ENCODE assay signal across 9 mouse cellular contexts in genomic region chr15:89354455-89354854, GRCm38 (mm10). TPM values are rescaled to one million over a fixed set of nuclear protein-coding genes. Genes with fewer than 3 reads are reported as not detected.
DNase-seq lines count a peak whose midpoint lies in the region; ATAC-seq and TF ChIP-seq lines count a peak whose summit lies in the region.
"Had no signal": no experiment of that assay in that cellular context is flagged by ENCODE, and none has a peak within 500 bp of the region (broad histone marks: within the 10 kb centered on the region; RNA-seq: fewer than 3 reads in every experiment).

No protein-coding gene starts in this region.

- TF ChIP-seq EP300 in heart, adult 2 months (IDR thresholded peaks at IDR 0.05; ENCODE audit: insufficient read depth, low read depth, low read length), result no peak

- H3K36me3 ChIP-seq in heart, adult 2 months (ENCODE audit: control insufficient read depth, insufficient read depth, low read length), result no peaks in the 10 kb centered on the region; the same call in 1 of the 2 replicates
- peaks cover 73% of the 10 kb centered on the region for H3K36me3 ChIP-seq in E14TG2a.4 (ENCODE audit: insufficient read depth, low read length)
- H3K36me3 ChIP-seq in forebrain, embryonic 14.5 days (ENCODE audit: control insufficient read depth, insufficient read depth, low read length), result peaks cover 48% of the 10 kb centered on the region
- peaks cover 29% of the 10 kb centered on the region for H3K36me3 ChIP-seq in liver, embryonic 16.5 days (ENCODE audit: control insufficient read depth, insufficient read depth)

- peaks cover 7% of the 10 kb centered on the region for H3K4me1 ChIP-seq in heart, adult 2 months (ENCODE audit: control insufficient read depth, insufficient read depth, low read length)
- H3K4me1 ChIP-seq in E14TG2a.4 (replicated peaks; ENCODE audit: low read depth, low read length), result peaks cover 70% of the 10 kb centered on the region
- H3K4me1 ChIP-seq in forebrain, embryonic 14.5 days (ENCODE audit: control insufficient read depth, insufficient read depth, low read length), result peaks cover 14% of the 10 kb centered on the region
- peaks cover 28% of the 10 kb centered on the region for H3K4me1 ChIP-seq in liver, embryonic 16.5 days (ENCODE audit: control insufficient read depth, low read depth, low read length)

- H3K27ac ChIP-seq in heart, adult 2 months, result peak overlapping the region; percentile 90; the same call in 1 of the 2 replicates
- H3K27ac ChIP-seq in forebrain, embryonic 14.5 days (ENCODE audit: low read depth, low read length), result no peak overlapping the region
- peak overlapping the region; percentile 88 for H3K27ac ChIP-seq in liver, embryonic 16.5 days (ENCODE audit: low read length)

- peaks cover 3% of the 10 kb centered on the region for H3K79me2 ChIP-seq in heart, adult 2 months (replicated peaks; ENCODE audit: control insufficient read depth, insufficient read depth, low read length)

- TF ChIP-seq POLR2A in heart, adult 2 months (IDR thresholded peaks at IDR 0.05; ENCODE audit: insufficient read depth, low read depth, low read length), result no peak

- peak overlapping the region; percentile 95 for H3K9ac ChIP-seq in heart, adult 2 months (ENCODE audit: low read depth, low read length)
- peak overlapping the region; percentile 83 for H3K9ac ChIP-seq in forebrain, embryonic 14.5 days (ENCODE audit: low read length)
- peak overlapping the region; percentile 93 for H3K9ac ChIP-seq in liver, embryonic 16.5 days (ENCODE audit: low read depth, low read length)

- no peak for DNase-seq in heart, adult 2 months
- no peak for DNase-seq in heart, adult 8-10 months (ENCODE audit: low spot score)
- no peak for DNase-seq in forebrain, embryonic 14.5 days (ENCODE audit: low spot score)
- DNase-seq in spleen, adult 12 weeks (ENCODE audit: low spot score), result no peak
- no peak for DNase-seq in adrenal gland, postnatal 14 days
- DNase-seq in cerebellum, adult 8-10 months, result no peak

- H3K9me3 ChIP-seq in E14TG2a.4 (ENCODE audit: low read length), result no peaks in the 10 kb centered on the region
- H3K9me3 ChIP-seq in forebrain, embryonic 14.5 days (replicated peaks; ENCODE audit: control insufficient read depth, low read length), result no peaks in the 10 kb centered on the region
- no peaks in the 10 kb centered on the region for H3K9me3 ChIP-seq in liver, embryonic 16.5 days (replicated peaks; ENCODE audit: control insufficient read depth, low read length)

- no peaks in the 10 kb centered on the region for H3K27me3 ChIP-seq in heart, adult 2 months (ENCODE audit: control insufficient read depth, insufficient read depth, low read length)
- H3K27me3 ChIP-seq in E14TG2a.4 (ENCODE audit: insufficient read depth, low read length), result no peaks in the 10 kb centered on the region
- no peaks in the 10 kb centered on the region for H3K27me3 ChIP-seq in forebrain, embryonic 14.5 days (replicated peaks; ENCODE audit: control insufficient read depth, insufficient read depth, low read length)
- H3K27me3 ChIP-seq in liver, embryonic 16.5 days (ENCODE audit: control insufficient read depth, insufficient read depth, low read depth, low read length), result no peaks in the 10 kb centered on the region

- 41% methylated on average over 7 of the region's 7 CpGs for WGBS in heart, adult 2 months
- 80% methylated on average over 7 of the region's 7 CpGs for WGBS in forebrain, embryonic 14.5 days
- WGBS in liver, embryonic 16.5 days (ENCODE audit: insufficient replicate concordance), result 74% methylated on average over 7 of the region's 7 CpGs

- H3K4me3 ChIP-seq in heart, adult 2 months, result peak overlapping the region; percentile 97
- H3K4me3 ChIP-seq in E14TG2a.4 (replicated peaks; ENCODE audit: low read length), result peak overlapping the region; percentile 98
- H3K4me3 ChIP-seq in forebrain, embryonic 14.5 days (ENCODE audit: low read depth, low read length), result peak overlapping the region; percentile 83
- peak overlapping the region; percentile 80 for H3K4me3 ChIP-seq in liver, embryonic 16.5 days (ENCODE audit: low read depth, low read length)

- peak overlapping the region; percentile 73 for H3K4me2 ChIP-seq in forebrain, embryonic 14.5 days (ENCODE audit: low read length)
- H3K4me2 ChIP-seq in liver, embryonic 16.5 days (ENCODE audit: low read depth, low read length), result peak overlapping the region; percentile 86

- intact Hi-C loops in heart, adult 2 months (cut with DNase I), result loop anchor here (2.0 kb wide), 2 partner anchors 18 to 40 kb away; partner anchors contain the start of genes Sbf1 and Sco2

- ATAC-seq in forebrain, embryonic 14.5 days, result no peak
- no peak for ATAC-seq in liver, embryonic 16.5 days (ENCODE audit: low read depth)

- TF ChIP-seq CTCF in heart, adult 2 months (IDR thresholded peaks at IDR 0.05), result no peak
- TF ChIP-seq CTCF in E14TG2a.4 (conservative IDR thresholded peaks at IDR 0.05; ENCODE audit: low read length), result no peak

RNA-seq across cellular contexts. Expression of gene Lmf2, which starts 1.0 kb away (rescaled TPM):
- 10 to 100 TPM; 25.7 to 26.1 TPM for total RNA-seq in heart, adult 2 months (2021)
- polyA plus RNA-seq in heart, adult 2 months (2012; rRNA removed), result 32.9 and 33.3 TPM in 2 replicates
- total RNA-seq in heart, adult 8-10 months (2022), result 10 to 100 TPM; 23.6 to 29.1 (median 26.7) TPM
- polyA plus RNA-seq in forebrain, embryonic 14.5 days (2014; fragmentation: Nextera tagmentation; extraction: Ambion mirVana), result 19.9 and 22.1 TPM in 2 replicates
- polyA plus RNA-seq in liver, embryonic 16.5 days (2015; fragmentation: Nextera tagmentation; extraction: Ambion mirVana), result 29.2 and 34.4 TPM in 2 replicates
- 43.2 and 44.6 TPM in 2 replicates for total RNA-seq in adrenal gland, postnatal 14 days (2021)

RNA-seq across cellular contexts. Expression of gene Ncaph2, which starts 1.1 kb away (rescaled TPM):
- 10 to 100 TPM; 49.3 to 55.7 TPM for total RNA-seq in heart, adult 2 months (2021)
- 69.9 and 70.0 TPM in 2 replicates for polyA plus RNA-seq in heart, adult 2 months (2012; rRNA removed)
- total RNA-seq in heart, adult 8-10 months (2022), result 10 to 100 TPM; 52.8 to 67.4 (median 57.4) TPM
- 132 and 141 TPM in 2 replicates for polyA plus RNA-seq in forebrain, embryonic 14.5 days (2014; fragmentation: Nextera tagmentation; extraction: Ambion mirVana)
- 100 and 103 TPM in 2 replicates for polyA plus RNA-seq in liver, embryonic 16.5 days (2015; fragmentation: Nextera tagmentation; extraction: Ambion mirVana)
- total RNA-seq in adrenal gland, postnatal 14 days (2021), result 83.3 and 85.8 TPM in 2 replicates

RNA-seq across cellular contexts. Expression of gene Sco2, which starts 19.2 kb away (rescaled TPM):
- total RNA-seq in heart, adult 2 months (2021), result 10 to 100 TPM; 25.1 to 29.4 TPM
- 35.6 and 40.7 TPM in 2 replicates for polyA plus RNA-seq in heart, adult 2 months (2012; rRNA removed)
- total RNA-seq in heart, adult 8-10 months (2022), result 10 to 100 TPM; 21.9 to 32.0 (median 24.4) TPM
- 14.7 and 16.4 TPM in 2 replicates for polyA plus RNA-seq in forebrain, embryonic 14.5 days (2014; fragmentation: Nextera tagmentation; extraction: Ambion mirVana)
- 2.9 and 3.1 TPM in 2 replicates for polyA plus RNA-seq in liver, embryonic 16.5 days (2015; fragmentation: Nextera tagmentation; extraction: Ambion mirVana)
- 39.5 and 43.5 TPM in 2 replicates for total RNA-seq in adrenal gland, postnatal 14 days (2021)

RNA-seq across cellular contexts. Expression of gene Miox, which starts 20.3 kb away (rescaled TPM):
- total RNA-seq in heart, adult 2 months (2021), result not detected
- polyA plus RNA-seq in heart, adult 2 months (2012; rRNA removed), result not detected in 2 replicates
- not detected for total RNA-seq in heart, adult 8-10 months (2022)
- not detected in 2 replicates for polyA plus RNA-seq in forebrain, embryonic 14.5 days (2014; fragmentation: Nextera tagmentation; extraction: Ambion mirVana)
- polyA plus RNA-seq in liver, embryonic 16.5 days (2015; fragmentation: Nextera tagmentation; extraction: Ambion mirVana), result 8.6 and 8.9 TPM in 2 replicates
- total RNA-seq in adrenal gland, postnatal 14 days (2021), result not detected in 2 replicates
- total RNA-seq: hematopoietic stem cell, adult 5-6 weeks had no signal

RNA-seq across cellular contexts. Expression of gene Tymp, which starts 22.4 kb away (rescaled TPM):
- total RNA-seq in heart, adult 2 months (2021), result under 1 TPM; 0.18 to 0.47 TPM
- polyA plus RNA-seq in heart, adult 2 months (2012; rRNA removed), result 1.1 and 1.8 TPM in 2 replicates
- total RNA-seq in heart, adult 8-10 months (2022), result under 1 TPM; 0.22 to 0.72 (median 0.31) TPM
- polyA plus RNA-seq in forebrain, embryonic 14.5 days (2014; fragmentation: Nextera tagmentation; extraction: Ambion mirVana), result 2.4 and 2.8 TPM in 2 replicates
- 0.32 and 0.39 TPM in 2 replicates for polyA plus RNA-seq in liver, embryonic 16.5 days (2015; fragmentation: Nextera tagmentation; extraction: Ambion mirVana)
- total RNA-seq in adrenal gland, postnatal 14 days (2021), result 0.68 and 4.5 TPM in 2 replicates
- total RNA-seq: hematopoietic stem cell, adult 5-6 weeks had no signal
